Mouse (Mus musculus) brain, embryonic 14.5 days (tissue): ENCODE measurements around the gene Rnf150.

Experiments used
- CTCF ChIP-seq: fragments of 200-500 bp; IDR thresholded peaks from 2 replicates; pipeline ENCODE4 v1.5.1; 2012; ENCODE audit warnings: inconsistent platforms, mild to moderate bottlenecking, moderate library complexity, borderline replicate concordance; ENCODE audit not compliant: insufficient read depth, insufficient read length; ENCODE audit errors: extremely low read depth
- POLR2A ChIP-seq: fragments of 200-500 bp; IDR thresholded peaks from 2 replicates; pipeline ENCODE4 v1.6.1; 2012; ENCODE audit warnings: mild to moderate bottlenecking, inconsistent platforms, borderline replicate concordance; ENCODE audit not compliant: poor library complexity, insufficient read depth, insufficient read length, severe bottlenecking; ENCODE audit errors: extremely low read depth

- TF ChIP-seq POLR2A (no peak), CTCF (no peak)
Measured at GRCm38 (mm10) chr8:82864521-82864818, 1.3 kb downstream of the Rnf150 start.
